Mouse (Mus musculus): ENCODE measurements around the gene Gal3st2.

DNA sequence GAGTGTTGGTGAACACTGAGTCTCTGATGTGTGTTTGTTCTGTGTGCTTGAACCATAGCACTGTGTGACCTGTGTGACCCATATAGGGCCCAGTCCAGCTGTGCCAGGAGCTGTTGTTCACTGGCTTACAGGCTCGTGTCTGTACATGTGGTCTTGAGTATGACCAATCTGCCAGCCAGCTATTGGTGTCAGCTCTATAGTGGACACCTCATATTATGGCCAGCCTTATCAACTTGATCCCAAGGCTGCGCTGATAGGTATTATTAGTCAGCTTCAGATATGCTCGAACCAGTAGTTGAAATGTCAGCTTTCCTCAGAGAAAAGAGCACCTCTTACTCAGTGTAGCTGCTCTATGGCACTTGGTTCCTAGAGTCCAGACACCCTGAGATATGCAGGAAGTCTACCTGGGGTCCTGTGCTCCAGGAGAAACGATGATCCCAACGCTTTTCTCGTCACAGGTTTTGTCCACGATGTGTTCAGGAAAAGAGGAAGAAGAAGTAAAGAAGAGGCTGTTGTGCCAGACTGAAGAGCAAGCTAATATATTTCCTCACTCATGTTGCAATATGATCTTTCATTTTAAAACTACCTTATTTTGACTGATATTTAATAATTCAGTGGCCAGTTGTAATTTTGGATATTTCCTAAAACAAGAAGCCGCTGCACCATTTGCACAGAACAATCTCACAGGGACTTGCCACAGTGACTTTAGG lies 43.1 kb upstream of the Gal3st2 start:
- TF ChIP-seq CTCF (IDR thresholded peaks at IDR 0.05; ENCODE audit: borderline replicate concordance, insufficient read depth, low read depth, low read length) = no peak
- TF ChIP-seq POLR2A (IDR thresholded peaks at IDR 0.05; ENCODE audit: borderline replicate concordance, insufficient read depth, low read length) = no peak

All from cerebellum, adult 2 months (tissue).